Mouse (Mus musculus): ENCODE results near the gene Smim24. TPM values are rescaled to one million over a fixed set of nuclear protein-coding genes. Genes with fewer than 3 reads are reported as not detected.
A peak's percentile ranks its signal among the peaks of the same experiment; 100 is the strongest.

The Smim24 gene
- polyA plus RNA-seq, 1 experiment from 2014 or later: 0.84 TPM

DNA sequence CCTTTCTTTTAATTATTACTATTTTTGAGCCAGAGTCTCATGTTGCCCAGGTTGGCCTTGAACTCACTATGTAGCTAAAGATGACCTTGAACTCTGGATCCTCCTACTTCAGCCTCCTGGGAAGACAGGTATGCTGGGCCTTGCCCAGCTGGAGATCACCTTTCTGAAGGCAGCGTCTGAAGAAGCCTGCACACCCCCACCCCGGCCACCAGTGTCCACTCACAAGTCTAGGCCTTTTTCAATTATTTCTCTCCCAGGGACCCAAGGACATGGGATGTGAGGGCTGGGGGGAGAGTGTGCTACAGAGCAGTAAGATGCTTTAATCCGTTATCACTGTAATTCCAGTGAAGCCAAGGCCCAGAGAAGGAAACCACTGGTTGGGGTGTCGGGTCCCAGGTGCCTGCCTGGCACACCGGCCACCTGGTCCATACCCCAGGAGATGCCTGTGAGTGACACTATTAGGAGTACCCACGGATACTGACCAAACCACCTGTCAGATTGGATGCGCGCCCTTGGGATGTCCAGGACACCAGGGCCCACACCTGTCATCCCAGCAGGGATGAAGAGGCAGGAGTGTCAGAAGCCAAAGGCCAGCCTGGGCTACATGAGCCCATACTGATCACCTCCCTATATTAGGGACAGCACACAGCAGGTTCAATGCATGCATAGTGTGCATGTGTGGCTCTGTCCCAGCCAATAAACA lies 35.1 kb downstream of the Smim24 start:
- Histone ChIP-seq H3K9ac (no peak overlapping the region), H3K4me1 (replicated peaks; ENCODE audit: control insufficient read depth, insufficient read depth, low read length) (peaks cover 41% of the 10 kb centered on the region), H3K27me3 (ENCODE audit: control insufficient read depth, insufficient read depth, low read length) (peaks cover 40% of the 10 kb centered on the region), H3K4me3 (replicated peaks; ENCODE audit: low read length) (no peak overlapping the region), H3K4me2 (replicated peaks) (no peak overlapping the region), H3K36me3 (replicated peaks; ENCODE audit: control insufficient read depth, insufficient read depth) (no peaks in the 10 kb centered on the region), H3K27ac (no peak overlapping the region), H3K9me3 (ENCODE audit: control insufficient read depth, low read length) (no peaks in the 10 kb centered on the region)
- 75% methylated on average over 8 of the region's 8 CpGs for WGBS
- DNase-seq (ENCODE audit: low spot score): no peak
- ATAC-seq (ENCODE audit: low FRiP score): no peak

DNA sequence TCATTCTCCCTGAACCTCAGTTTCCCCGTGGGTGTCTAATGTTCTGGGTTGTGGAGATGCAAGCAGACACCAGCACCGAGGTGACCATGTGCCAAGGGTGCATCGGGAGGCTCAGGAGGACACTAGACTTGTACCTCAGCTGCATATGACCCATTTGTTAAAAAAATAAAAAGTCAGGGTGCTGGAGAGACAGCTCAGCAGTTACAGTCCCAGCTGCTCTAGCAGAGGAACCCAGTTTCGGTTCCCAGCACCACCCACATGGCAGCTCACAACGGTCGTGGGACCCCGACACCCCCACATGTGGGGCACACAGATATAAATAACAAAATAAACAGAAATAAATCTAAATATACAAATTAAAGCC lies 35.6 kb downstream of the Smim24 start:
- 92% methylated on average over 7 of the region's 7 CpGs for WGBS
- Histone ChIP-seq H3K27me3 (ENCODE audit: control insufficient read depth, insufficient read depth, low read length) (peaks cover 40% of the 10 kb centered on the region), H3K27ac (no peak overlapping the region), H3K4me2 (replicated peaks) (no peak overlapping the region), H3K36me3 (replicated peaks; ENCODE audit: control insufficient read depth, insufficient read depth) (no peaks in the 10 kb centered on the region), H3K4me3 (replicated peaks; ENCODE audit: low read length) (no peak overlapping the region), H3K9ac (no peak overlapping the region), H3K4me1 (replicated peaks; ENCODE audit: control insufficient read depth, insufficient read depth, low read length) (peaks cover 41% of the 10 kb centered on the region), H3K9me3 (ENCODE audit: control insufficient read depth, low read length) (no peaks in the 10 kb centered on the region)
- ATAC-seq (ENCODE audit: low FRiP score): no peak
- DNase-seq (ENCODE audit: low spot score): no peak

DNA sequence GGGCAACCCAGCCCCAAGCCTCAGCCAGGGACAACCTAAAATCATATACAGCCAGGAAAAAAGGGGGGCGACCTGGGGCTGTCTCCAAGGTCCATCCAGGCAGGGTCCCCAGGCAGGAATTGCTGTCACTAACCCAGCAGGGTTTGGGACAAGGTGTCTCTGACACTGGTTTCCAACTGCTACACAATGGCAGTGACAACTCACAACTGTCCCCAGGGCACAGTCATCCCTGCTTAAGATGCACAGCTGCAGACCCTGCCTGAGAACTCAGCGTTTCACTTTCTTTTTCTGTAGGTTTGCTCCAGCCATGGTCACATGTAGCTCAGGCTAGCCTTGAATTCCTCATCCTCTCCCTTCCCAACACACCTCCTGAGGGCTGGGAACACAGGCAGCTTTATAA lies 36.2 kb downstream of the Smim24 start:
- H3K9ac ChIP-seq: no peak overlapping the region
- no peaks in the 10 kb centered on the region for H3K36me3 ChIP-seq (replicated peaks; ENCODE audit: control insufficient read depth, insufficient read depth)
- peak overlapping the region; percentile 88 for H3K4me2 ChIP-seq (replicated peaks)
- 16% methylated on average over 2 of the region's 2 CpGs for WGBS
- ATAC-seq (ENCODE audit: low FRiP score) (no peak), DNase-seq (ENCODE audit: low spot score) (no peak)
- peaks cover 41% of the 10 kb centered on the region for H3K4me1 ChIP-seq (replicated peaks; ENCODE audit: control insufficient read depth, insufficient read depth, low read length)
- peaks cover 40% of the 10 kb centered on the region for H3K27me3 ChIP-seq (ENCODE audit: control insufficient read depth, insufficient read depth, low read length)
- no peak overlapping the region for H3K27ac ChIP-seq
- no peaks in the 10 kb centered on the region for H3K9me3 ChIP-seq (ENCODE audit: control insufficient read depth, low read length)
- peak overlapping the region; percentile 80 for H3K4me3 ChIP-seq (replicated peaks; ENCODE audit: low read length)

DNA sequence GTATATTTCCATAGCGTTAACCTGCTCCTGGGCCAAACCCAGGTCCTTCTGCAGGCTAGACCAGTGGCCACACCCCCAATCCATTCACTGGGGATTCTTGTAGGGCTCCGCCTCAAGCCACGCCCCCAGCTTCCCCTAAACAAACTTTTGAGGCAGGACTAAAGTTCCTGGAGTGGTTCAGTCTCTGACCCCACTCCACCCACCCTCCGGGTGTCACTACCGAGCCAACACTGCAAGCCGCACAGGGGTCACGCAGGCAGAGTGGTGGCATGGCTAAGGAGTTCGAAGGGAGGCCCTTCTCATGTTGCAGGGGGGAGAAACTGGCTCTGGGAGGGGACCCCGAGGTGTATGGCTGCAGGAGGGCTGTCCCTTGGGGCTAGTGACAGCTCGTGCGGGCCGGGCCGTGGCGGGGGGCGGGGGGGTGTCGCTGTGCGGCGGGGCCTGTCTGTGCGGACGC lies 36.8 kb downstream of the Smim24 start:
- 0% methylated on average over 19 of the region's 20 CpGs for WGBS
- DNase-seq (ENCODE audit: low spot score): peak; percentile 49
- H3K9ac ChIP-seq: peak overlapping the region; percentile 87
- no peaks in the 10 kb centered on the region for H3K9me3 ChIP-seq (ENCODE audit: control insufficient read depth, low read length)
- H3K4me3 ChIP-seq (replicated peaks; ENCODE audit: low read length): peak overlapping the region; percentile 80
- H3K4me2 ChIP-seq (replicated peaks): peak overlapping the region; percentile 88
- peak; percentile 1; the same call in 1 of the 2 replicates for ATAC-seq (ENCODE audit: low FRiP score)
- H3K27ac ChIP-seq: peak overlapping the region; percentile 97
- peaks cover 41% of the 10 kb centered on the region for H3K4me1 ChIP-seq (replicated peaks; ENCODE audit: control insufficient read depth, insufficient read depth, low read length)
- no peaks in the 10 kb centered on the region for H3K36me3 ChIP-seq (replicated peaks; ENCODE audit: control insufficient read depth, insufficient read depth)
- H3K27me3 ChIP-seq (ENCODE audit: control insufficient read depth, insufficient read depth, low read length): peaks cover 36% of the 10 kb centered on the region

DNA sequence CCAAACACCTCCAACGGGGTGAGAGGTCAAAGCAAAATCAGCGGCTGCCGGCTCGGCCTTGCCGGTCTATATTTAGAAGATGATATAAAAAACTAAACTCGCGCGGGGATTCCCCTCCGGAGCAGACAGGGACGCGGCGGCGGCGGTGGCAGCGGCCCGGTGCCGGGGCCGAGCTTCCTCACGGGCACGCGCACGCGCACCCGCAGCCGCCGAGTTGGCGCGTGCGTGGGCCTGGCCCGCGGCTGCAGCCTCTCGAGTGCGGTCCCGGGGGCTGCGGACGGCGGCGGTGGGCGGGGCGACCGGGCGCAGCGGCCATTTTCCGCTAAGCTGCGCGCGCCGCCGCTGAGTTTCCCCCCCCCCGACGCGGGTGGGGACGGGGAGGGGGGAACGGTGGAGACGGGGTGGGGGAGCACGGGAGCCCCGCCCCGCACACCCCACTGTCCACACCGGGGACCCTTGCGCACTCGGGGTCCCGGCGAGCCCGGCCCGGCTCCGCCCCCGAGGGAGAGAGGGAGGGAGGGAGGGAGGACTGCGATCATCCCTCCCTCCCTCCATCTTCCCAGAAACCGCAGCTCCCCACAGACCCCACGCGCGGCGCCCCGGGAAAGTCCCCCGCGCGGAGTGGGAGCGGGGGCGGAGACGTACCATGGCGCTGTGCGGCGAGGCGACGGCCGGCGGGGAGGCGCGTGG lies 37.4 kb downstream of the Smim24 start:
- ATAC-seq (ENCODE audit: low FRiP score) (peak; percentile 13; the same call in 1 of the 2 replicates), DNase-seq (ENCODE audit: low spot score) (peak; percentile 85)
- H3K9me3 ChIP-seq (ENCODE audit: control insufficient read depth, low read length): no peaks in the 10 kb centered on the region
- H3K9ac ChIP-seq: peak overlapping the region; percentile 87
- peak overlapping the region; percentile 97 for H3K27ac ChIP-seq
- peak overlapping the region; percentile 80 for H3K4me3 ChIP-seq (replicated peaks; ENCODE audit: low read length)
- peaks cover 41% of the 10 kb centered on the region for H3K4me1 ChIP-seq (replicated peaks; ENCODE audit: control insufficient read depth, insufficient read depth, low read length)
- no peaks in the 10 kb centered on the region for H3K36me3 ChIP-seq (replicated peaks; ENCODE audit: control insufficient read depth, insufficient read depth)
- peaks cover 32% of the 10 kb centered on the region for H3K27me3 ChIP-seq (ENCODE audit: control insufficient read depth, insufficient read depth, low read length)
- H3K4me2 ChIP-seq (replicated peaks): peak overlapping the region; percentile 88
- WGBS: under 1% methylated on average over 33 of the region's 89 CpGs

DNA sequence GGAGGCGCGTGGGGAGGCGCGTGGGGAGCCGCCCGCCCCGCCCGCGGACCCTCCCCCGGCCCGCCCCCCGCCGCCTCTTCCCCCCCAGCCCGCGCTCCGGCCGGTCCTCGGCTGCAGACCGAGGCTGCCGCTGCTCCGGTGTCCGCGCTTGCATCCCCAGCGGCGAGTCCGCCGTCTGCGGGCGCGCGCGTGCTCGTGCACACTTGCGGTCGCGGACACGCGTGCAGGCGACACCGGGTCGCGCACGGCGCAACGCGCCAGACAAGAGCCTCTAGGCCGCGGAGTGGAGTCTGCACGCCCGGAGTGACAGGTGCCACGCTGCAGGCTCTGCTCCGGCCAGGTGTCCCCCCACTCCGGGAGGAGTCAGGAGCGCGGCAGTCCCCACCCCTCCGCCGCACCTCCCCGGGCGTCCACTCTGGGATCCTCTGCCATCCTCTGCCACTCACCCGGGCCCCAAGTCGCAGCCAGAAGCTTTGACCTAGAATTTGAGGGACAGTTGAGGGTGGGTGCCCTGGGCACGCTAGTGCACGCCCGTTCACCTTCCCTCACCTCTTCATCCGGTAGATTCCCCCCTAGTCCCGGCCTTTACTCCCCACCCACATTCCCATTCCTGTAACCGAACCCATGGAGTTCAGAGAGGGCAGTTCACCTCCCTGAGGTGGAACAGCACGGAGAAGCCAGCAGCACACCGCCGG lies 38.1 kb downstream of the Smim24 start:
- 2% methylated on average over 53 of the region's 70 CpGs for WGBS
- H3K4me1 ChIP-seq (replicated peaks; ENCODE audit: control insufficient read depth, insufficient read depth, low read length): peaks cover 41% of the 10 kb centered on the region
- peaks cover 25% of the 10 kb centered on the region for H3K27me3 ChIP-seq (ENCODE audit: control insufficient read depth, insufficient read depth, low read length)
- H3K4me3 ChIP-seq (replicated peaks; ENCODE audit: low read length): peak overlapping the region; percentile 80
- H3K36me3 ChIP-seq (replicated peaks; ENCODE audit: control insufficient read depth, insufficient read depth): no peaks in the 10 kb centered on the region
- H3K4me2 ChIP-seq (replicated peaks): peak overlapping the region; percentile 88
- peak overlapping the region; percentile 97 for H3K27ac ChIP-seq
- peak overlapping the region; percentile 87 for H3K9ac ChIP-seq
- ATAC-seq (ENCODE audit: low FRiP score): peak; percentile 11; the same call in 1 of the 2 replicates
- H3K9me3 ChIP-seq (ENCODE audit: control insufficient read depth, low read length): no peaks in the 10 kb centered on the region
- peak; percentile 66 for DNase-seq (ENCODE audit: low spot score)

DNA sequence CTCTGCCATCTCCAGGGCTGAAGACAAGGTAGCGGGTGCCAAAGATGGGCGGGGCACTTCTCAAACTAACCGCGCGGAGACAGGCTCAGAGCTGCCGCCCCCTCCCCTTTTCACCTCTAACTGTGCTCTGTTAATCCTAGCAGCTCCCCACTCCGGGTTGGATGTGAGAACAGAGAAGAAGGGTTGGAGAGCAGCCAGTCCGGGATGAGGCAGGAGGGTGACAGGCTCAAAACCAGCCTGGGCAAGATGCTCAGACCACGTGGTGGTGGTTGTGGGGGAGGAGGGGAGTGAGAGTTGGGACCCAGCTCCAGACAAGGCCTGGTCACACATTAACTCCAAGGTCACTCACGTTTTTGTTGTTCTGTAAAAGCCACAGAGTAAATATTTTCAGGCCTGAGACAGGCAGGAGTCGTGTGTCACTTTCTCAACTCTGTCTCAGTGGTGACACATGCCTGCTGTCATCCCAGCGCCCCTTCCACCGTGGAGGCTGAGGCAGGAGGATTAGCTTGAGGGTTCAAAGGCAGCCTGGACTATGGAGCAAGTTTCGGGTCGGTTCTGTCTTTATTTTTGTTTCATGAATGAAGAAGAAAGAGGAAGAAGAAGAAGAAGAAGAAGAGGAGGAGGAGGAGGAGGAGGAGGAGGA lies 38.8 kb downstream of the Smim24 start:
- Histone ChIP-seq H3K27me3 (ENCODE audit: control insufficient read depth, insufficient read depth, low read length) (peaks cover 23% of the 10 kb centered on the region), H3K27ac (peak overlapping the region; percentile 97; the same call in 1 of the 2 replicates), H3K9ac (peak overlapping the region; percentile 87), H3K36me3 (replicated peaks; ENCODE audit: control insufficient read depth, insufficient read depth) (no peaks in the 10 kb centered on the region), H3K4me3 (replicated peaks; ENCODE audit: low read length) (peak overlapping the region; percentile 80), H3K4me2 (replicated peaks) (peak overlapping the region; percentile 88), H3K4me1 (replicated peaks; ENCODE audit: control insufficient read depth, insufficient read depth, low read length) (peaks cover 35% of the 10 kb centered on the region), H3K9me3 (ENCODE audit: control insufficient read depth, low read length) (no peaks in the 10 kb centered on the region)
- DNase-seq (ENCODE audit: low spot score) (peak; percentile 43), ATAC-seq (ENCODE audit: low FRiP score) (no peak)
- 17% methylated on average over 15 of the region's 15 CpGs for WGBS

DNA sequence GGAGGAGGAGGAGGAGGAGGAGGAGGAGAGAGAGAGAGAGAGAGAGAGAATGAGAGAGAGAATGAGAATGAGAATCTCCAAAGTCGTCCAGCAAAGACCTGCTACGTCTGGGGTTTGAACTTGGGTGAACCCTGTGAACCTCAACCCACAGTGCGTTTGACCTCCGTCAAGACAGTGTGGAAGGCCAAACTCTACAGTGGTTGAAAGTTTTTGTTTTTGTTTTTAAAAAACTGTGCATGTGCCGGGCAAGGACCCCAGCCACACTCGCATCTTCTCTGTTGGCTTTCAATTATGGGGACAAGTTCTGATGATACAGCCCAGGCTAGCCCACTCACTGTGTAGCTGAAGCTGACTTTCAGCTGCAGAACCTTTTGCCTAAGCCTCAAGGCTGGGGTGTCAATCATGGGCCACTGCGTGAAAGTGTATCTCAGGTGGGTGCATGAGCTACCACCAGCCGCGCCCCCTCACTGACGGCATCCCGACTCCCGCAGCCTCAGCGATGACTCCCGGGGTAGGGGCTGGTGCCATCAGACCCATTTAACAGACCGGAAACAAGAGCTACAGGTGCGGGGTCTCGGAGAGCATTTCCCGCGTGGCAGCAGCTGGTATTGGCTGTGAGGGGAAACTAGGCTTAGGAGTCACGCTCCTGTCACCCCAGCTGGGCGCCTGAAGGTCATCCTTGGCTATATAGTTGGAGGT lies 39.5 kb downstream of the Smim24 start:
- H3K9ac ChIP-seq: no peak overlapping the region
- H3K27ac ChIP-seq: no peak overlapping the region
- peak overlapping the region; percentile 44 for H3K4me2 ChIP-seq (replicated peaks)

More for the DNA sequence above, 39.5 kb downstream of the Smim24 start:
- ATAC-seq (ENCODE audit: low FRiP score) (no peak; the same call in 1 of the 2 replicates), DNase-seq (ENCODE audit: low spot score) (no peak)
- 62% methylated on average over 21 of the region's 21 CpGs for WGBS
- H3K9me3 ChIP-seq (ENCODE audit: control insufficient read depth, low read length): no peaks in the 10 kb centered on the region
- peak overlapping the region; percentile 10 for H3K4me3 ChIP-seq (replicated peaks; ENCODE audit: low read length)
- H3K27me3 ChIP-seq (ENCODE audit: control insufficient read depth, insufficient read depth, low read length): peaks cover 17% of the 10 kb centered on the region
- peaks cover 28% of the 10 kb centered on the region for H3K4me1 ChIP-seq (replicated peaks; ENCODE audit: control insufficient read depth, insufficient read depth, low read length)
- no peaks in the 10 kb centered on the region for H3K36me3 ChIP-seq (replicated peaks; ENCODE audit: control insufficient read depth, insufficient read depth)

Measured in hindbrain, embryonic 14.5 days (tissue).